Mouse (Mus musculus) olfactory bulb, adult 2 months (tissue): ENCODE measurements around the gene Cdc14a. TPM values are rescaled to one million over a fixed set of nuclear protein-coding genes. Genes with fewer than 3 reads are reported as not detected.

Experiments used
- H3K27ac ChIP-seq: fragments of 200-500 bp; 2 replicates; pipeline ENCODE4 v1.5.1; 2012; ENCODE audit warnings: low read depth, low read length; ENCODE audit not compliant: insufficient read depth
- H3K4me1 ChIP-seq: fragments of 200-500 bp; 2 replicates; pipeline ENCODE4 v1.6.1; 2012; ENCODE audit warnings: low read length; ENCODE audit not compliant: control insufficient read depth, insufficient read depth
- H3K4me3 ChIP-seq: fragments of 200-500 bp; 2 replicates; pipeline ENCODE4 v1.5.1; 2012; ENCODE audit warnings: mild to moderate bottlenecking, low read depth, low read length, moderate library complexity; ENCODE audit not compliant: insufficient read depth
- CTCF ChIP-seq: fragments of 200-500 bp; IDR thresholded peaks from 2 replicates; pipeline ENCODE4 v1.5.1; 2012; ENCODE audit warnings: low read depth, mild to moderate bottlenecking, low read length, moderate library complexity; ENCODE audit not compliant: insufficient read depth
- POLR2A ChIP-seq: fragments of 200-500 bp; IDR thresholded peaks from 2 replicates; pipeline ENCODE4 v1.6.1; 2012; ENCODE audit warnings: mild to moderate bottlenecking, low read depth, low read length, moderate library complexity; ENCODE audit not compliant: insufficient read depth
- WGBS: fragments of 180-500 bp; shearing (Covaris S2); methylation state at CpG from one replicate; pipeline ENCODE4 v1.1.7; 2018; 5-methylcytosine and 5-hydroxymethylcytosine counted together
- polyA plus RNA-seq: library from polyadenylated mRNA; stranded (reverse); fragments of >200 nt; gene quantifications from 2 replicates; pipeline ENCODE4 v1.2.4, GENCODE M21; 2012; ENCODE audit warnings: low replicate concordance; ENCODE audit not compliant: missing spikeins, insufficient read depth, insufficient read length

Gene Cdc14a
- polyA plus RNA-seq, 1 experiment: not detected

GRCm38 (mm10) chr3:116401436-116401835 is 22.4 kb downstream of the Cdc14a start:
- TF ChIP-seq POLR2A: no peak
- no peak for TF ChIP-seq CTCF
- 91% methylated on average over 11 of the region's 11 CpGs for WGBS
- Histone ChIP-seq H3K27ac (no peak overlapping the region), H3K4me1 (peaks cover 6% of the 10 kb centered on the region; the same call in 1 of the 2 replicates), H3K4me3 (no peak overlapping the region)

- no peak overlapping the region for H3K27ac ChIP-seq
- no peak for TF ChIP-seq POLR2A
- TF ChIP-seq CTCF: no peak
- peaks cover 6% of the 10 kb centered on the region; the same call in 1 of the 2 replicates for H3K4me1 ChIP-seq
- WGBS: 38% methylated on average over 22 of the region's 22 CpGs
- no peak overlapping the region for H3K4me3 ChIP-seq
These were observed 24.3 kb downstream of the Cdc14a start for GRCm38 (mm10) chr3:116399349-116400090.

GRCm38 (mm10) chr3:116398543-116398942 is 25.3 kb downstream of the Cdc14a start:
- Histone ChIP-seq H3K4me1 (peaks cover 6% of the 10 kb centered on the region; the same call in 1 of the 2 replicates), H3K27ac (no peak overlapping the region), H3K4me3 (no peak overlapping the region)
- no peak for TF ChIP-seq POLR2A
- TF ChIP-seq CTCF: no peak
- 60% methylated on average over 10 of the region's 10 CpGs for WGBS

GRCm38 (mm10) chr3:116397976-116398375 is 25.9 kb downstream of the Cdc14a start:
- WGBS: 66% methylated on average over 7 of the region's 7 CpGs
- no peak overlapping the region for H3K4me3 ChIP-seq
- no peak overlapping the region for H3K27ac ChIP-seq
- TF ChIP-seq CTCF: no peak
- TF ChIP-seq POLR2A: no peak
- H3K4me1 ChIP-seq: peaks cover 6% of the 10 kb centered on the region; the same call in 1 of the 2 replicates

- TF ChIP-seq POLR2A: no peak
- no peak for TF ChIP-seq CTCF
- Histone ChIP-seq H3K4me3 (no peak overlapping the region), H3K27ac (no peak overlapping the region), H3K4me1 (peaks cover 6% of the 10 kb centered on the region; the same call in 1 of the 2 replicates)
- 94% methylated on average over 6 of the region's 6 CpGs for WGBS
These were observed 26.5 kb downstream of the Cdc14a start for GRCm38 (mm10) chr3:116397341-116397740.

GRCm38 (mm10) chr3:116396571-116396970 is 27.3 kb downstream of the Cdc14a start:
- TF ChIP-seq POLR2A (no peak), CTCF (no peak)
- Histone ChIP-seq H3K4me1 (peaks cover 6% of the 10 kb centered on the region; the same call in 1 of the 2 replicates), H3K27ac (no peak overlapping the region), H3K4me3 (no peak overlapping the region)
- WGBS: 89% methylated on average over 3 of the region's 3 CpGs

- H3K4me3 ChIP-seq: no peak overlapping the region
- peaks cover 6% of the 10 kb centered on the region; the same call in 1 of the 2 replicates for H3K4me1 ChIP-seq
- TF ChIP-seq CTCF: no peak
- no peak for TF ChIP-seq POLR2A
- no peak overlapping the region for H3K27ac ChIP-seq
- 89% methylated on average over 5 of the region's 5 CpGs for WGBS
These were observed 28.9 kb downstream of the Cdc14a start for GRCm38 (mm10) chr3:116394885-116395390.

GRCm38 (mm10) chr3:116391399-116391798 is 32.4 kb downstream of the Cdc14a start:
- 87% methylated on average over 10 of the region's 10 CpGs for WGBS
- no peak overlapping the region for H3K27ac ChIP-seq
- TF ChIP-seq POLR2A (no peak), CTCF (no peak)
- H3K4me3 ChIP-seq: no peak overlapping the region
- H3K4me1 ChIP-seq: no peaks in the 10 kb centered on the region
